Mouse (Mus musculus) hindbrain, embryonic 12.5 days (tissue): ENCODE results near the gene Cldn34a. TPM values are rescaled to one million over a fixed set of nuclear protein-coding genes. Genes with fewer than 3 reads are reported as not detected.
"Not testable (repeated sequence)": the region's sequence is repeated elsewhere in the genome, so short reads cannot be mapped to it uniquely, and the experiment has no call there.

Experiments used
- ATAC-seq: fragments of 200-750 bp; cut with Nextera tagmentation; 2 replicates; pipeline ENCODE4 v1.8.0; 2017; ENCODE audit warnings: moderate TSS enrichment; ENCODE audit not compliant: low FRiP score
- H3K27ac ChIP-seq: fragments of 300-500 bp; sonication (generic); 2 replicates; pipeline ENCODE4 v1.5.1; 2016; ENCODE audit warnings: mild to moderate bottlenecking
- H3K27me3 ChIP-seq: fragments of 300-500 bp; sonication (generic); 2 replicates; pipeline ENCODE4 v1.6.1; 2016; ENCODE audit warnings: mild to moderate bottlenecking
- H3K36me3 ChIP-seq: fragments of 300-500 bp; sonication (generic); 2 replicates; pipeline ENCODE4 v1.6.1; 2016; ENCODE audit warnings: mild to moderate bottlenecking
- H3K4me1 ChIP-seq: fragments of 300-500 bp; sonication (generic); 2 replicates; pipeline ENCODE4 v1.6.1; 2016
- H3K4me2 ChIP-seq: fragments of 300-500 bp; sonication (generic); replicated peaks from 2 replicates; pipeline ENCODE4 v1.6.1; 2016; ENCODE audit warnings: mild to moderate bottlenecking
- H3K4me3 ChIP-seq: fragments of 300-500 bp; sonication (generic); 2 replicates; pipeline ENCODE4 v1.5.1; 2016; ENCODE audit warnings: mild to moderate bottlenecking
- H3K9ac ChIP-seq: fragments of 300-500 bp; sonication (generic); 2 replicates; pipeline ENCODE4 v1.6.1; 2016; ENCODE audit warnings: mild to moderate bottlenecking, moderate library complexity
- H3K9me3 ChIP-seq: fragments of 300-500 bp; sonication (generic); replicated peaks from 2 replicates; pipeline ENCODE4 v1.6.1; 2016; ENCODE audit warnings: mild to moderate bottlenecking
- WGBS: fragments of 180-500 bp; shearing (Covaris S2); methylation state at CpG from one replicate; pipeline ENCODE4 v1.1.7; 2016; 5-methylcytosine and 5-hydroxymethylcytosine counted together
- polyA plus RNA-seq: library from polyadenylated mRNA; unstranded; fragments of >200 nt; fragmentation: Nextera tagmentation; extraction: Ambion mirVana; gene quantifications from 2 replicates; pipeline ENCODE4 v1.2.1, GENCODE M21; 2016

Cldn34a gene
- not detected in 2 replicates for polyA plus RNA-seq

GRCm38 (mm10) chrX:152563034-152563433, at the start of gene Cldn34a:
Cldn34a (plus strand) TSS chrX:152563334.
- WGBS, result 79% methylated on average over 2 of the region's 2 CpGs
- H3K36me3 ChIP-seq, result no peaks in the 10 kb centered on the region
- no peak within 1 kb of the TSS for H3K4me2 ChIP-seq
- H3K27ac ChIP-seq, result no peak within 1 kb of the TSS
- ATAC-seq, result no peak
- H3K9ac ChIP-seq, result no peak within 1 kb of the TSS
- no peaks in the 10 kb centered on the region for H3K9me3 ChIP-seq
- no peak within 1 kb of the TSS for H3K4me3 ChIP-seq
- peaks cover 15% of the 10 kb centered on the region for H3K27me3 ChIP-seq
- H3K4me1 ChIP-seq, result no peaks in the 10 kb centered on the region

- not testable (repeated sequence) for ATAC-seq, H3K9ac ChIP-seq, H3K36me3 ChIP-seq, H3K27me3 ChIP-seq, H3K4me1 ChIP-seq, H3K4me2 ChIP-seq, H3K27ac ChIP-seq, H3K4me3 ChIP-seq, H3K9me3 ChIP-seq
- 73% methylated on average over 2 of the region's 2 CpGs for WGBS
Measured at GRCm38 (mm10) chrX:152518611-152519010, 44.5 kb upstream of the Cldn34a start.

DNA sequence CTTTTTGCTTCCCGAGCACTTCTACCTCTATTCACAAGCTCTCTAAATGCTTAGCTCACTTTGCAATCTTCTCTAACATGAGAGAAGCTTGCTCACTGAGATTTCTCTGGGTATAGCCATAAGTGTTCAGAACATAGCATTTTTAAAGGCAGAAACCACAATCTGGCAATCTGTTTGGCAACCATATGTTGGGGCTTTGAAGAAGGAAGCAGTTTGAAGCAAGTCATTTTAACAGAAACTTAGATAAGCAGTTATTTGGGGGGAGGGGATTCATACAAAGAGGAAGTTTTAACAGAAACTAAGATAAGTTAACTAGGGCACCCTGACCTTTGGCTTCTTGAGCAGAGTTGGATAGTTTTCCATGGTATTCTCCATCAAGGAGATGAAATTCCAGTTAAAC, 17.4 kb upstream of the Cldn34a start:
- H3K4me1 ChIP-seq, result no peaks in the 10 kb centered on the region
- 89% methylated on average over 1 of the region's 1 CpGs for WGBS
- H3K4me3 ChIP-seq, result no peak overlapping the region
- H3K9me3 ChIP-seq, result no peaks in the 10 kb centered on the region
- H3K9ac ChIP-seq, result no peak overlapping the region
- peaks cover 28% of the 10 kb centered on the region for H3K27me3 ChIP-seq
- H3K27ac ChIP-seq, result no peak overlapping the region
- no peak for ATAC-seq
- no peaks in the 10 kb centered on the region for H3K36me3 ChIP-seq
- H3K4me2 ChIP-seq, result no peak overlapping the region

GRCm38 (mm10) chrX:152548180-152548579, 15.0 kb upstream of the Cldn34a start:
- Histone ChIP-seq H3K4me2 (no peak overlapping the region), H3K4me3 (no peak overlapping the region), H3K36me3 (no peaks in the 10 kb centered on the region), H3K4me1 (no peaks in the 10 kb centered on the region), H3K27me3 (peaks cover 19% of the 10 kb centered on the region), H3K9me3 (no peaks in the 10 kb centered on the region), H3K9ac (no peak overlapping the region), H3K27ac (no peak overlapping the region)
- WGBS, result 64% methylated on average over 1 of the region's 1 CpGs
- no peak for ATAC-seq

GRCm38 (mm10) chrX:152557446-152557845, 5.7 kb upstream of the Cldn34a start:
- Histone ChIP-seq H3K27ac (no peak overlapping the region), H3K27me3 (0 out of 2 replicates have a peak, but pooled peaks cover 5% of the 10 kb centered on the region), H3K4me3 (no peak overlapping the region), H3K9ac (no peak overlapping the region), H3K36me3 (no peaks in the 10 kb centered on the region), H3K4me2 (no peak overlapping the region), H3K4me1 (no peaks in the 10 kb centered on the region), H3K9me3 (no peaks in the 10 kb centered on the region)
- ATAC-seq, result no peak
- 77% methylated on average over 6 of the region's 6 CpGs for WGBS

Other genes with a start within 250 kb of the Cldn34a start
- gene Kantr, start 235.8 kb upstream of the Cldn34a start, polyA plus RNA-seq, result 21.3 and 22.2 TPM in 2 replicates
- gene Tspyl2, start 220.9 kb upstream of the Cldn34a start, polyA plus RNA-seq, result 46.4 and 47.5 TPM in 2 replicates
- 7.7 and 8.2 TPM in 2 replicates for gene Gpr173, start 194.6 kb upstream of the Cldn34a start, polyA plus RNA-seq
- 25.5 and 28.6 TPM in 2 replicates for gene Shroom2, start 206.1 kb downstream of the Cldn34a start, polyA plus RNA-seq
- 0.48 TPM in 2 replicates for gene Gpr143, start 218.6 kb downstream of the Cldn34a start, polyA plus RNA-seq